Mouse (Mus musculus): ENCODE measurements around the gene Acy3. TPM values are rescaled to one million over a fixed set of nuclear protein-coding genes. Genes with fewer than 3 reads are reported as not detected.
"Not testable (repeated sequence)": the region's sequence is repeated elsewhere in the genome, so short reads cannot be mapped to it uniquely, and the experiment has no call there.

Gene Acy3
- polyA plus RNA-seq, 1 experiment from 2014 or later, result 1.5 TPM

GRCm38 (mm10) chr19:4023185-4023584 is 36.8 kb downstream of the Acy3 start:
- Histone ChIP-seq H3K27me3 (replicated peaks; ENCODE audit: control insufficient read depth, insufficient read depth, low read length) (no peaks in the 10 kb centered on the region), H3K36me3 (ENCODE audit: control insufficient read depth, insufficient read depth) (no peaks in the 10 kb centered on the region), H3K27ac (ENCODE audit: low read length) (no peak overlapping the region), H3K9ac (replicated peaks; ENCODE audit: low read depth, low read length) (no peak overlapping the region), H3K4me1 (replicated peaks; ENCODE audit: control insufficient read depth, insufficient read depth, low read length) (peaks cover 5% of the 10 kb centered on the region; the same call in 1 of the 2 replicates), H3K9me3 (ENCODE audit: control insufficient read depth, low read length) (no peaks in the 10 kb centered on the region), H3K4me2 (ENCODE audit: low read length) (no peak overlapping the region), H3K4me3 (replicated peaks; ENCODE audit: low read length) (no peak overlapping the region)
- no peak for ATAC-seq
- 70% methylated on average over 7 of the region's 7 CpGs for WGBS

- Histone ChIP-seq H3K9ac (replicated peaks; ENCODE audit: low read depth, low read length) (no peak overlapping the region), H3K4me1 (replicated peaks; ENCODE audit: control insufficient read depth, insufficient read depth, low read length) (no peaks in the 10 kb centered on the region), H3K4me3 (replicated peaks; ENCODE audit: low read length) (no peak overlapping the region), H3K27me3 (replicated peaks; ENCODE audit: control insufficient read depth, insufficient read depth, low read length) (no peaks in the 10 kb centered on the region), H3K9me3 (ENCODE audit: control insufficient read depth, low read length) (no peaks in the 10 kb centered on the region), H3K36me3 (ENCODE audit: control insufficient read depth, insufficient read depth) (no peaks in the 10 kb centered on the region), H3K4me2 (ENCODE audit: low read length) (no peak overlapping the region), H3K27ac (ENCODE audit: low read length) (no peak overlapping the region)
- no peak for ATAC-seq
Measured at GRCm38 (mm10) chr19:4027576-4027975, 41.2 kb downstream of the Acy3 start.

- no peak overlapping the region for H3K4me3 ChIP-seq (replicated peaks; ENCODE audit: low read length)
- 53% methylated on average over 7 of the region's 7 CpGs for WGBS
- no peaks in the 10 kb centered on the region for H3K9me3 ChIP-seq (ENCODE audit: control insufficient read depth, low read length)
- H3K9ac ChIP-seq (replicated peaks; ENCODE audit: low read depth, low read length), result no peak overlapping the region
- no peak overlapping the region for H3K27ac ChIP-seq (ENCODE audit: low read length)
- H3K4me1 ChIP-seq (replicated peaks; ENCODE audit: control insufficient read depth, insufficient read depth, low read length), result peaks cover 9% of the 10 kb centered on the region; the same call in 1 of the 2 replicates
- H3K4me2 ChIP-seq (ENCODE audit: low read length), result no peak overlapping the region
- H3K36me3 ChIP-seq (ENCODE audit: control insufficient read depth, insufficient read depth), result no peaks in the 10 kb centered on the region
- ATAC-seq, result no peak
- no peaks in the 10 kb centered on the region for H3K27me3 ChIP-seq (replicated peaks; ENCODE audit: control insufficient read depth, insufficient read depth, low read length)
Measured at GRCm38 (mm10) chr19:4032668-4033067, 46.3 kb downstream of the Acy3 start.

GRCm38 (mm10) chr19:4033298-4033697 is 46.9 kb downstream of the Acy3 start:
- WGBS, result 86% methylated on average over 3 of the region's 3 CpGs
- Histone ChIP-seq H3K4me2 (ENCODE audit: low read length) (no peak overlapping the region), H3K9ac (replicated peaks; ENCODE audit: low read depth, low read length) (no peak overlapping the region), H3K4me3 (replicated peaks; ENCODE audit: low read length) (no peak overlapping the region), H3K27me3 (replicated peaks; ENCODE audit: control insufficient read depth, insufficient read depth, low read length) (no peaks in the 10 kb centered on the region), H3K9me3 (ENCODE audit: control insufficient read depth, low read length) (no peaks in the 10 kb centered on the region), H3K4me1 (replicated peaks; ENCODE audit: control insufficient read depth, insufficient read depth, low read length) (peaks cover 11% of the 10 kb centered on the region; the same call in 1 of the 2 replicates), H3K36me3 (ENCODE audit: control insufficient read depth, insufficient read depth) (no peaks in the 10 kb centered on the region), H3K27ac (ENCODE audit: low read length) (no peak overlapping the region)
- no peak for ATAC-seq

- H3K4me2 ChIP-seq (ENCODE audit: low read length), result no peak overlapping the region
- no peak overlapping the region for H3K27ac ChIP-seq (ENCODE audit: low read length)
- peaks cover 12% of the 10 kb centered on the region; the same call in 1 of the 2 replicates for H3K4me1 ChIP-seq (replicated peaks; ENCODE audit: control insufficient read depth, insufficient read depth, low read length)
- no peak overlapping the region for H3K9ac ChIP-seq (replicated peaks; ENCODE audit: low read depth, low read length)
- H3K27me3 ChIP-seq (replicated peaks; ENCODE audit: control insufficient read depth, insufficient read depth, low read length), result no peaks in the 10 kb centered on the region
- no peaks in the 10 kb centered on the region for H3K9me3 ChIP-seq (ENCODE audit: control insufficient read depth, low read length)
- 49% methylated on average over 5 of the region's 5 CpGs for WGBS
- no peaks in the 10 kb centered on the region for H3K36me3 ChIP-seq (ENCODE audit: control insufficient read depth, insufficient read depth)
- no peak for ATAC-seq
- no peak overlapping the region for H3K4me3 ChIP-seq (replicated peaks; ENCODE audit: low read length)
Measured at GRCm38 (mm10) chr19:4033742-4034141, 47.4 kb downstream of the Acy3 start.

GRCm38 (mm10) chr19:4036327-4037045 is 50.1 kb downstream of the Acy3 start:
- H3K9me3 ChIP-seq (ENCODE audit: control insufficient read depth, low read length), result no peaks in the 10 kb centered on the region
- H3K9ac ChIP-seq (replicated peaks; ENCODE audit: low read depth, low read length), result no peak overlapping the region
- no peak for ATAC-seq
- H3K27me3 ChIP-seq (replicated peaks; ENCODE audit: control insufficient read depth, insufficient read depth, low read length), result no peaks in the 10 kb centered on the region
- H3K4me1 ChIP-seq (replicated peaks; ENCODE audit: control insufficient read depth, insufficient read depth, low read length), result peaks cover 12% of the 10 kb centered on the region; the same call in 1 of the 2 replicates
- no peaks in the 10 kb centered on the region for H3K36me3 ChIP-seq (ENCODE audit: control insufficient read depth, insufficient read depth)
- H3K4me2 ChIP-seq (ENCODE audit: low read length), result no peak overlapping the region
- no peak overlapping the region for H3K4me3 ChIP-seq (replicated peaks; ENCODE audit: low read length)
- H3K27ac ChIP-seq (ENCODE audit: low read length), result no peak overlapping the region
- WGBS, result 85% methylated on average over 12 of the region's 12 CpGs

GRCm38 (mm10) chr19:4037154-4037787 is 50.9 kb downstream of the Acy3 start:
- H3K27me3 ChIP-seq (replicated peaks; ENCODE audit: control insufficient read depth, insufficient read depth, low read length); H3K36me3 ChIP-seq (ENCODE audit: control insufficient read depth, insufficient read depth); H3K9me3 ChIP-seq (ENCODE audit: control insufficient read depth, low read length): not testable (repeated sequence)
- Histone ChIP-seq H3K9ac (replicated peaks; ENCODE audit: low read depth, low read length) (peak overlapping the region; percentile 85), H3K4me2 (ENCODE audit: low read length) (peak overlapping the region; percentile 82), H3K27ac (ENCODE audit: low read length) (peak overlapping the region; percentile 47), H3K4me3 (replicated peaks; ENCODE audit: low read length) (peak overlapping the region; percentile 69), H3K4me1 (replicated peaks; ENCODE audit: control insufficient read depth, insufficient read depth, low read length) (peaks cover 12% of the 10 kb centered on the region; the same call in 1 of the 2 replicates)
- peak; percentile 48 for ATAC-seq
- WGBS, result 26% methylated on average over 7 of the region's 8 CpGs

GRCm38 (mm10) chr19:4037788-4038232 is 51.4 kb downstream of the Acy3 start, which contains the start of gene Gstp1:
Gene Gstp1, minus strand, starts transcription at chr19:4037985.
- Histone ChIP-seq H3K36me3 (ENCODE audit: control insufficient read depth, insufficient read depth) (no peaks in the 10 kb centered on the region), H3K27me3 (replicated peaks; ENCODE audit: control insufficient read depth, insufficient read depth, low read length) (no peaks in the 10 kb centered on the region), H3K9me3 (ENCODE audit: control insufficient read depth, low read length) (no peaks in the 10 kb centered on the region), H3K27ac (ENCODE audit: low read length) (peak within 1 kb of the TSS; percentile 47), H3K4me1 (replicated peaks; ENCODE audit: control insufficient read depth, insufficient read depth, low read length) (peaks cover 12% of the 10 kb centered on the region; the same call in 1 of the 2 replicates), H3K4me2 (ENCODE audit: low read length) (peak within 1 kb of the TSS; percentile 82), H3K9ac (replicated peaks; ENCODE audit: low read depth, low read length) (peak within 1 kb of the TSS; percentile 85), H3K4me3 (replicated peaks; ENCODE audit: low read length) (peak within 1 kb of the TSS; percentile 69)
- under 1% methylated on average over 26 of the region's 26 CpGs for WGBS
- peak; percentile 94 for ATAC-seq
